Mouse (Mus musculus) bone marrow, adult 2 months (tissue): Measurements from ENCODE around the gene Plgrkt.

Experiments used
- CTCF ChIP-seq: fragments of 200-500 bp; IDR thresholded peaks from 2 replicates; pipeline ENCODE4 v1.5.1; 2011; ENCODE audit warnings: low read length, control low read depth; ENCODE audit not compliant: control insufficient read depth, insufficient read depth
- POLR2A ChIP-seq: fragments of 200-500 bp; IDR thresholded peaks from 2 replicates; pipeline ENCODE4 v1.6.1; 2011; ENCODE audit warnings: low read depth, mild to moderate bottlenecking, control low read depth, low read length, borderline replicate concordance; ENCODE audit not compliant: control insufficient read depth

GRCm38 (mm10) chr19:29356281-29356680 lies 10.9 kb downstream of the Plgrkt start:
- TF ChIP-seq POLR2A (no peak), CTCF (no peak)
